Mouse (Mus musculus) gastrocnemius, postnatal 14 days (tissue): ENCODE measurements around the gene 1700001C19Rik. TPM values are rescaled to one million over a fixed set of nuclear protein-coding genes. Genes with fewer than 3 reads are reported as not detected.
A peak's percentile ranks its signal among the peaks of the same experiment; 100 is the strongest.
"Not testable (repeated sequence)": the region's sequence is repeated elsewhere in the genome, so short reads cannot be mapped to it uniquely, and the experiment has no call there.

ENCODE experiments used
- DNase-seq: peaks from one replicate; pipeline ENCODE4 v3.0.0; 2021; ENCODE audit warnings: mixed read lengths
- intact Hi-C: fragments of 180-260 bp; cut with DNase I; formaldehyde crosslinking; loops from one replicate; pipeline ENCODE4 v1.15.1; 2025; ENCODE audit warnings: low total_unique reads
- total RNA-seq, 2 experiments: library from RNA; stranded (reverse); gene quantifications; 2 replicates each; pipeline ENCODE4 v1.2.3; 2021

The 1700001C19Rik gene
- total RNA-seq, 2 experiments from 2014 or later = not detected

DNA sequence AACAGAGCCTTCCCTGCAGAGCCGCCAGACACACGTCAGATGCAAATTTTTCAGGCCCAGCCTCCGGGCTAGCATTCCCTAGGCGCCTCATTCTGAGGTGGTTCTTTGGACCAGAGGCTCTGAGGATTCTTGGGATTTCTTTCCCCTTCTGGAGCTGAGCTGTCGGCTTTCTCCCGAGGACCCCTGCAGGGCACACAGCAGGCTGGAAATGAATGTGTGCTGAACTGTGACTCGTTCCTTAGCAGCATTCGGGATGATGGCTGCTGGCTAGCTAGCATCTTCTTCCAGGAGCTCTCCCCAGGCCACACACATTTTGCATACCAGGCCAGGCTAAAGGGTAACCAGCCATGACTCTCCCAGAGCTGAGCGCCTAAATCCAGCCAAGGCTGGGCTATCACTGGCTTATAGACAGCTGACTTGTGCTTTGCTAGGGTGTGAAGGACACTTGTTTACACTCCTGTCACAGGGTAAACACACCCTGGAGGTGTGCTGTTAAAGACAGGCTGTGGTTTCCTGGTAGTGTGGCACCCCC, 3.2 kb upstream of the 1700001C19Rik start:
- intact Hi-C loops = no loop called here
- DNase-seq = no peak

DNA sequence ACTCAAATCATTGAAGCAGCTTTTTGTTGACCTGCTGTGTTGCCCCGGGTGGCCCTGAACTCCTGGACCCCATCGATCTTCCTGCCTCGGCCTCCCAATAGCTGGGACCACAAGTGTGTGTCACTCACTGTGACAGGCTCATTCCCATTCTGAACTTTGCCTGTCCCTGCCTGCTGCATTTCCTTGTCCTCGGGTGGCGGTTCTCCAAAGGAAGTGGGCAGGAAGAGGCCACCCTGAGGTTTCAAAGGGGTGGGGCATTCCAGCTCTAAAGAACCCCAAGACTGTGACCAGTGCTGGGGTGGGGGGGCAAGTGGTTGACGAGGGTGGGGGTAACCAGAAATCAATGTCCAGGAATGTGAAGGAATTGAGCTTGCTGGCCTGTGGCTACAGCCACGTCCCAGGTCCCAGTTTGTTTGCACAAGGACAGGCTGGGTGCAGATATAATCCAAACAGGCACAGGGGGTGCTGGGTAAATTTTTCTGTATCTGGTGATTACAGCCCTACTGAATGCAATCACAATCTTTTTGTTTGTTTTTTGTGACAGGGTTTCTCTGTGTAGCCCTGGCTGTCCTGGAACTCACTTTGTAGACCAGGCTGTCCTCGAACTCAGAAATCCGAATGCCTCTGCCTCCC, 2.3 kb upstream of the 1700001C19Rik start:
- intact Hi-C loops = no loop called here

DNA sequence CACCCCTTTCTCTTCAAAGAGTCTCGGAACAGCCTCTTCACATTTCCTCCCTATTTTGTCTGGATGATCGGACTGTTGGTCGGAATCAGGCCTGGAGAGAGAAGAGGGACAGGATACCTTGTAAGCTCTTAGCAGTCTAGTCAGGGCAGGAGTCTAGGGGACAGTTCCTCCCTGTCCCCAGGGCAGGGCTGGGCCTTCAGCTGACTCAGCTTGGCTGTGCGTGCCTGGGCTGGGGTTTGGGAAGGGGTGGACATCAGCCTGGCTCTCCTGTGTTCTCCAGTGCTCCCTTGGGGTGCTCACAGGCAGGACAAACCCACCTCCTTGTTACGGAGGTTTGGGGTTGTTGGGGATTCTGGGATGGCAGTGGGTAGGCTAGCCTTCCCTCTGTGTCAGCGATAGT, 1.4 kb upstream of the 1700001C19Rik start:
- intact Hi-C loops = no loop called here
- no peak for DNase-seq

More for the DNA sequence above, 2.3 kb upstream of the 1700001C19Rik start:
- DNase-seq = no peak

DNA sequence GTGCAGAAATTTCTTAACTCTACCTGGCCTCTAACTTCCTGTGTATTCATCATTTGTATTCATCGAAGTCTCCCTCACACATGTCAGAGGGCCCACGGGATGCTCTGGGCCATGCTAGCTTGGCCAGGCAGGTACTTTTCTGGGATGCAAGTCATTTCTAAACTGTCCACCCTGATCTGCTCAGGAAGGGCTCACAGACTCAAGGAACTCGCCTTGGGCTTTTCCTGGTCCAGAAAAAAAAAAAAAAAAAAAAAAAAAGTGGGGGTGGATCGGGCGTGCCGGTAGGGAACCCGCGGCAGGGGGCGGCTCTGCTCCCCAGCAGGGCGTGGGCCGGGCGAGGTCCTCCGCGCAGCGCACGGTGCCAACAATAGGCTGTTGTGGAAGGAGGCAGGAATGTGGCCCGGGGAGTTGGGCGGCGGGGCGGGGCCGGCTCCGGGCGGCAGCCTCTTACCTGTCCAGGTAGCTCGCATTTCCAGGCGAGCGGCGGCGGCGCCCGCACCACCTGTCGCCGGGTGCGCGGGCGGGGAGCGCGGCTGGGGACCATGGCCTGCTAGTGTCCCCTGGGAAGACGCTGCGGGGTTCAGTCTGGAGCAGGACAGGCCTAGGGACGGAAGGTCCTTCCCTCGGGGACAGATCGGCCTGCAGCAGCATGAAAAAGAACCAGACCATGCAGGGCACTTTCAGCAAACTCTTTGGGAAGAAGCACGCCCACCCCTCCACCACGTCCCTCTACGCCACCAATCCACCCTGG, 845 bp downstream of the 1700001C19Rik start, which contains the start of gene AI661453:
Gene AI661453 (plus strand): TSS at position 460 of the 751 bp plus-strand sequence.
- no peak for DNase-seq
- intact Hi-C loops = no loop called here

DNA sequence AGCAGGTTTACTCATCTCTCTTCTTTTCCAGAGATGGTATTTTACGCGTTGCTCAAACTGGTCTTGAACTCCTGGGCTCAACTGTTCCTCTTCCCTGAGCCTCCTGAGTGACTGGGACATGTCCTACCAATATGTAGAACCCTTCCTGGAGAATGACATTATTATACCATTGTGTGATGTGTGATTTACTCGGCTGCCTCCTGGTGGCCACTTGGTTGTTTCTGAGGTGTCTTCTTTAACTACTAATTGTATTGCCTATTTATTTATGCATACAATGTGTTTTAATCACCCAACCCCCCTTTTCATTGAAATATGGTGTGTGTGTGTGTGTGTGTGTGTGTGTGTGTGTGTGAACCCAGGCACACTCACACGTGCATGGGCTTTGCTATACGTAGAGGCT, 6.4 kb downstream of the 1700001C19Rik start:
- no peak for DNase-seq
- intact Hi-C loops = no loop called here

- peak; percentile 45 for DNase-seq
- intact Hi-C loops = no loop called here
These were observed 8.3 kb downstream of the 1700001C19Rik start for GRCm38 (mm10) chr17:47428831-47429304.

DNA sequence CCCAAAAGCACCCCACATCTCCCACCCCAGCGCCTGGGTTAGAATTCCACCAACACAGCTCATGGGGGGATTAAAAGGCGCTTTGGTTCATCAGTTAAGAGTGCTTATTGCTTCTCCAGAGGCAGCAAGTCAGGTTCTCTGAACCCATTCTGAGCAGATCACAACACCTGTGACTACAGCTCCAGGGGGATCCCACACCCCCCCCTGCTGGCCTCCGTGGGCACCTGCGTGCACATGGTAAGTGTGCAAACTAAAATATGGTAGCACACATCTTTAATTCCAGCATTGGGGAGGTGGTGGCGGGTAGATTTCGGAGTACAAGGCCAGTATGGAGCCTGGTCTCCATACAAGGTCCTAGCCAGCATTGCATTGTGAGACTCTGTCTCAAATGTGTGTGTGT, 9.9 kb downstream of the 1700001C19Rik start:
- intact Hi-C loops = no loop called here

DNA sequence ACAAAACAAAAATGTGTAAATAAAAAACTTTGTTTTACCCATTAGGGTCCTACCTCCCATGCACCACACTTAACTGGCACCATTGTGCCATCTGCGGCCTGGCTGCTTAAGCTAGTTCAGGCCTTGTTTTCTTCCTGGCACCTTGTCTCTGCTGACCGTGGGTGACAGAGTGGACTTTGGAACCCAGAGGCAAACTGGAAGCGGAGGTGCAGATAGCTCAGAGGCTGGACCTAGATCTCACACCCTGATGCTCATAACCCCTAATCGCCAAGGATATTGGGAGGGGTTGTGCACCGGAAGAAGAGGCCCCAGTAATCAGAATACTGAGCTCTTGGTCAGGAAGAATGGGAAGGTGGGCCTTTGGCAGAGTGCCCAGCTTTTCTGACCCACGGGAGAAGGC, 13.0 kb downstream of the 1700001C19Rik start:
- intact Hi-C loops = no loop called here
- DNase-seq = no peak

More for the DNA sequence above, 9.9 kb downstream of the 1700001C19Rik start:
- no peak for DNase-seq

- intact Hi-C loops, DNase-seq: not testable (repeated sequence)
These were observed 14.6 kb downstream of the 1700001C19Rik start for GRCm38 (mm10) chr17:47422616-47423015.

DNA sequence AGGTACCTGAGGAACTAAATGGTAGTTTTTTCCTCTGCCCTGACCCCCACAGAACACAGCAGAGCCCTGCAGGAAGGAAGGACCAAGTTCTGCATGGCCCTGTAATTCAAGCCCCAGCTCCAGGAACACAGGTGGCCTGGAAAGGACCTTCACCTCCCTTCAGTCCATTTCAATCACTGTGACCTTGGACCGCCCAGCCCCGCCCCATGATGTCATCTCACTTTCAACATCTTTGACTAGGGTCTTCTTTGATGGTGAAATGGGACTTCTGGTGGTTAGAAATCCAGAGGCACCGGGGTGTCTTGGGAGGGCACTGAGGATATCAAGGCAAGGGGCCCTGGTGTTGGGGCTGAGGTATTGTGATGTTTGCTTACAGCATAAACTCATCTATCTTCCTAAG, 15.6 kb downstream of the 1700001C19Rik start:
- no peak for DNase-seq
- intact Hi-C loops = no loop called here

- intact Hi-C loops = no loop called here
- no peak for DNase-seq
These were observed 17.0 kb downstream of the 1700001C19Rik start for GRCm38 (mm10) chr17:47420195-47420594.

DNA sequence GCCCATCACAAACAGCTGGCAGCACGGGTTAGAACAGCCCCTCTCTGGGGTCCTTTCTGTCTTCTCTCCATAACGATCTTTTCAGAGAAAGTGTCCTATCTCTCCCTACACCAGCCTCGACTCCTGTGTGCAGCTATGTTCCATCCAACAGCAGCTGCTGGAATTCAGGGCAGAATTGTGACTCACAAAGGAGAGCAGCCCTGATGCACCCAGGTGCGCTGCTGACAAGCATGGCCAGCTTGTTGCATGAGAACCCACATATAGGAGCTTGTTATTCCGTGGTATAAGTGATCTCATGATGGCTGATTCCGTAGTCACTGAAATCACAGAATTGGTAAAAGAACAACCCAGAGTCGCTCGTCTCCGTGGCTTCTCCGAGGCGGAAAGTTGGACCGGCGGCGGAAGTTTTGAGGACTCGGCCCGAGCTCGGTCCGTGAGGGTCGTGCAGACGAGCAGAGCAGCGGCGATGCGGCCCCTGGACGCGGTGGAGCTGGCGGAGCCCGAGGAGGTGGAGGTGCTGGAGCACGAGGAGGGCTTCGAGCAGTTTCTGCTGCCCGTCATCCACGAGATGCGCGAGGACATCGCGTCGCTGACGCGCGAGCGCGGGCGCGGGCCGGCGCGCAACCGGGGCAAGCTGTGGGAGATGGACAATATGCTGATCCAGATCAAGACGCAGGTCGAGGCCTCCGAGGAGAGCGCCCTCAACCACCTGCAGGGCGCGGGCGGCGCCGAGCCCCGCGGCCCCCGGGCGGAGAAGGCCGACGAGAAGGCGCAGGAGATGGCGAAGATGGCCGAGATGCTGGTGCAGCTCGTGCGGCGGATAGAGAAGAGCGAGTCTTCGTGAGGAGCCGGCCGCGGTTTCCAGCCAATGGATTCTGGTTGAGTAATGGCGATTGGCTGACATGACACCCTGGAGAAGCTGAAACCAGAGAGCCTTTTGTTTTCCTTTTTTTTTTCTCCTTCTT, 27.0 kb downstream of the 1700001C19Rik start:
- DNase-seq, intact Hi-C loops: not testable (repeated sequence)

DNA sequence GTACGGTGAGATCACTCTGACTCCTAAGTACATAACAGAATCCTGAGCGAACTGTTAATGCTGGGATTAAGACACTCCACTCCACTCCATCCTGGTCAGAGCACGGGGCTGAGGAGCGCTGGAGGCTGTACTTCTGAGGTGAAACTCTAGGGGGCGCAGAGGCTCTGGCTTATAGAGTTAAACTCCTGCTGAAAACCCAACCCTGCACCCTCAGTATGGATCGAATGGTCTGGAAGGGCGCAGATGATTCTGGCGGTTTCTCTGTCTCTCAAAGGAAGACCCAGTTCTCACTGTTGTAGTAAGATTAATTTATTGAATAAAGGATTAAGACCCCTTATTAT, 28.6 kb downstream of the 1700001C19Rik start:
- peak; percentile 48 for DNase-seq
- intact Hi-C loops = no loop called here

DNA sequence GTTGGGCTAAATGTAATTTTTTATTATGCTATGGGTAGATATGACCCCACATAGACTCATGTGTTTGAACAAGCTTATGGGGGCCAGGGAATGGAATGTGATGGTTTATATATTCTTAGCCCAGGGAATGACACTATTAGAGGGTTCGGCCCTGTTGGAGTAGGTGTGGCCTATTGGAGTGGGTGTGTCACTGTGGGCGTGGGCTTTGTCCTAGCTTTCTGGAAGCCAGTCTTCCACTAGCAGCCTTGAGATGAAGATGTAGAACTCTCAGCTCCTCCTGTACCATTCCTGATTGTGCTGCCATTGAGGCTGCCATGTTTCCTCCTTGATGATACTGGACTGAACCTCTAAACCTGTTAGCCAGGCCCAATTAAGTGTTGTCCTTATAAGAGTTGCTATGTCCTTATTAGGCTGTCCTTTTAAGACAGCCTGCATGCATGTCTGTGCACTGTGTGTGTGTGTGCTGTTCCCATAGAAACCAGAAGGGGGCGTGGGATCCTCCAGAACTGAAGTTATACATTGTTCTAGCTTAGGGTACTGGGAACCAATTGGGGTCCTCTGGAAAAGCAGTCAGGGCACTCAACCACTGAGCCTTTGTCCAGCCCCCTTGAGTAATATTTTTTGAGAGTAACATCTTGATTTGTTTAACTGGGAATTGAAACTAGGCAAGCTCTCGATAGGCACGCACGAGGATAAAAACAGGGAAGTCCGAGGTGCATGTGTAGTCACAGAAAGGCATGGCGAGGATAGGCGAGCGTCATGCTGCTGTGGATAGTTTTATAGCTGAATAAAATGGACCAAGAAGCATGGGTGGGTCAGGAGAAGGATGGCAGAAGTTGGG, 29.2 kb downstream of the 1700001C19Rik start:
- no peak for DNase-seq
- intact Hi-C loops = no loop called here

- intact Hi-C loops = no loop called here
- no peak for DNase-seq
These were observed 36.7 kb downstream of the 1700001C19Rik start, which contains the start of gene Guca1a for GRCm38 (mm10) chr17:47400451-47400850. Gene Guca1a, minus strand, starts transcription at chr17:47400584.

DNA sequence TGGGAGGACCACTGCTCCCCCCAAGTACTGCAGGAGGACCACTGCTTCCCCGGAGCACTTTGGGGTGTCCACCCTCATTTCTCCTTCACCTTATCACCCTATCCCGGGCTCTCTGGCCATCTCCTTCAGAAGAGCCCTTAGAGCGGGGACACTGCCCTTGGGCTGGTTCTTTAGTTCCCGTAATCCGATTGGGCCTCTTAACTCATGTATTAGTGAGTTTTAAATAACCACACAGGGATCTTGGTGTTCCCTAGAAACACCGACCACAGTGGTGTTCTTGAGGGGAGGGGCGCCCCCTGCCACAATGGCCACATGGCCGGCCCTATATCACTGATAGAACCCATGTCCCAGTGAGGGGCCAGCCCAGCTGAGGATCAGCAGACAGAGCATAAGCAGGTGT, 38.1 kb downstream of the 1700001C19Rik start:
- intact Hi-C loops = no loop called here
- DNase-seq = no peak

- peak; percentile 51 for DNase-seq
- intact Hi-C loops = no loop called here
These were observed 41.7 kb downstream of the 1700001C19Rik start for GRCm38 (mm10) chr17:47395376-47395913.

DNA sequence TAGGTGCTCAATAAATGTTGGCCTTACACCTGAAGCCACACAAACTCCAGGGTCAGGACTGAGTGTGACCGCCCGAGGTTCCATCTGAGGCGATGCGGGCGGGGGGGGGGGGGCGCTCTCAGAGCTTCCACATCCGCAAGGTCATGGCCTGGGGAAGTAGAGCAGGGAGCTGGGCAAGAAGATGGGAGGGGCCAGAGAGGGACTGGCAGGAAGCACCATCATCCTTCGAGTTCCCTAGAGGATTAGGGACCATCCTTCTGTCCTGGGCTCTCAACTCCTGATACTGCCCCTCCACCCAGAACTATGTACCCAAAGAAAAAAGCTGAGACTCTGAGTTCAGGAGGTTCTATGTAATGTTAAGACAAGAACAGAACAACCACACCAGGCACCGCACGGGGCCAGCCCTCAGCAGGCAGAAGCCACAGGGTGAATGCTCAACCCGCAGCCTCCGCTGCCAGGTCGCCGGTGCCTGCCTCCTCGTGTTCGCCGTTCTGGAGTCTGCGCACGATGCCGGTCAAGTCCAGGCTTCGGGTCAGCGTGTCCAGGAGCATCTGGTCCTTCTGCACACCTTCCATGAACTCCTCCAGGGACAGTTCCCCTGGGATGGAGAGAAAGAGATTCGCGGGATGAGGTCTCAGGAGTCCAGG, 42.8 kb downstream of the 1700001C19Rik start:
- intact Hi-C loops = no loop called here
- DNase-seq = peak; percentile 11
